Mouse (Mus musculus): ENCODE results near the gene Tmem150c.

The Tmem150c gene

GRCm38 (mm10) chr5:100166591-100167491 lies 7.2 kb upstream of the Tmem150c start:
- peak; percentile 67 for DNase-seq

GRCm38 (mm10) chr5:100163368-100163767 lies 3.8 kb upstream of the Tmem150c start:
- peak; percentile 15 for DNase-seq

- DNase-seq: no peak
Measured at GRCm38 (mm10) chr5:100162857-100163256, 3.2 kb upstream of the Tmem150c start.

- DNase-seq: no peak
Measured at GRCm38 (mm10) chr5:100162053-100162452, 2.4 kb upstream of the Tmem150c start.

- peak; percentile 55 for DNase-seq
Measured at GRCm38 (mm10) chr5:100158791-100159637, 594 bp downstream of the Tmem150c start.

GRCm38 (mm10) chr5:100158301-100158700 lies 1.3 kb downstream of the Tmem150c start:
- DNase-seq: no peak

- DNase-seq: no peak
Measured at GRCm38 (mm10) chr5:100155646-100156045, 4.0 kb downstream of the Tmem150c start.

- DNase-seq: no peak
Measured at GRCm38 (mm10) chr5:100149967-100150366, 9.6 kb downstream of the Tmem150c start.

- DNase-seq: no peak
Measured at GRCm38 (mm10) chr5:100144836-100145235, 14.8 kb downstream of the Tmem150c start.

- no peak for DNase-seq
Measured at GRCm38 (mm10) chr5:100127283-100127682, 32.3 kb downstream of the Tmem150c start.

- no peak for DNase-seq
Measured at GRCm38 (mm10) chr5:100125409-100126123, 34.0 kb downstream of the Tmem150c start.

- no peak for DNase-seq
Measured at GRCm38 (mm10) chr5:100124530-100124929, 35.1 kb downstream of the Tmem150c start.

- no peak for DNase-seq
Measured at GRCm38 (mm10) chr5:100123283-100123682, 36.3 kb downstream of the Tmem150c start.

GRCm38 (mm10) chr5:100121170-100121569 lies 38.4 kb downstream of the Tmem150c start:
- no peak for DNase-seq

GRCm38 (mm10) chr5:100120711-100121141 lies 38.9 kb downstream of the Tmem150c start:
- DNase-seq: no peak

GRCm38 (mm10) chr5:100119331-100119730 lies 40.3 kb downstream of the Tmem150c start:
- DNase-seq: no peak

- no peak for DNase-seq
Measured at GRCm38 (mm10) chr5:100113403-100113802, 46.2 kb downstream of the Tmem150c start.

GRCm38 (mm10) chr5:100110581-100110980 lies 49.0 kb downstream of the Tmem150c start:
- DNase-seq: no peak

GRCm38 (mm10) chr5:100109543-100110282 lies 49.9 kb downstream of the Tmem150c start:
- no peak for DNase-seq

- no peak for DNase-seq
Measured at GRCm38 (mm10) chr5:100108866-100109265, 50.7 kb downstream of the Tmem150c start.

GRCm38 (mm10) chr5:100102395-100102794 lies 57.2 kb downstream of the Tmem150c start:
- no peak for DNase-seq

- DNase-seq: no peak
Measured at GRCm38 (mm10) chr5:100097967-100098366, 61.6 kb downstream of the Tmem150c start.

Measured in thymus, postnatal 4 days (tissue).